Mouse (Mus musculus): ENCODE data around the gene Rpl37.

GRCm38 (mm10) chr15:5149187-5149586 lies 32.7 kb downstream of the Rpl37 start:
- TF ChIP-seq CTCF (conservative IDR thresholded peaks at IDR 0.05; ENCODE audit: insufficient read depth, insufficient read length, low read depth, low read length) (no peak), POLR2A (IDR thresholded peaks at IDR 0.05; ENCODE audit: low read depth, low read length) (no peak)

Measured in kidney, adult 2 months (tissue).